Mouse (Mus musculus) kidney, postnatal 4 days (tissue): ENCODE data around the gene Fpgt.

ENCODE experiments used
- DNase-seq, 2 experiments: peaks; one replicate each; pipeline ENCODE4 v3.0.0; 2021; ENCODE audit warnings: mixed read lengths in 2 of 2

Gene Fpgt

GRCm38 (mm10) chr3:155093116-155093956 is at the start of gene Fpgt, which contains the start of gene Lrriq3:
Gene Fpgt, minus strand, starts transcription at chr3:155093403.
Gene Lrriq3, plus strand, starts transcription at chr3:155093434.
- DNase-seq: peak; percentile 91 to 95

GRCm38 (mm10) chr3:155141047-155141446 is 47.8 kb upstream of the Fpgt start:
- DNase-seq: no peak

GRCm38 (mm10) chr3:155137737-155138136 is 44.5 kb upstream of the Fpgt start:
- DNase-seq: no peak

GRCm38 (mm10) chr3:155105957-155106356 is 12.8 kb upstream of the Fpgt start:
- no peak for DNase-seq

- DNase-seq: no peak
Observed at GRCm38 (mm10) chr3:155099266-155099665, 6.1 kb upstream of the Fpgt start.

- no peak for DNase-seq
Observed at GRCm38 (mm10) chr3:155092081-155092480, 1.1 kb downstream of the Fpgt start.

GRCm38 (mm10) chr3:155077908-155078307 is 15.3 kb downstream of the Fpgt start:
- DNase-seq: no peak

- no peak for DNase-seq
Observed at GRCm38 (mm10) chr3:155059449-155059822, 33.8 kb downstream of the Fpgt start.

- no peak for DNase-seq
Observed at GRCm38 (mm10) chr3:155058800-155059448, 34.3 kb downstream of the Fpgt start.

- DNase-seq: no peak
Observed at GRCm38 (mm10) chr3:155057566-155057965, 35.6 kb downstream of the Fpgt start.

GRCm38 (mm10) chr3:155056606-155057005 is 36.6 kb downstream of the Fpgt start:
- DNase-seq: no peak

GRCm38 (mm10) chr3:155055231-155055916 is 37.8 kb downstream of the Fpgt start, which contains the start of gene Tnni3k:
Gene Tnni3k, minus strand, starts transcription at chr3:155055407.
- DNase-seq: no peak

GRCm38 (mm10) chr3:155053189-155053588 is 40.0 kb downstream of the Fpgt start:
- DNase-seq: no peak

- no peak for DNase-seq
Observed at GRCm38 (mm10) chr3:155052021-155052420, 41.2 kb downstream of the Fpgt start.

- no peak for DNase-seq
Observed at GRCm38 (mm10) chr3:155039012-155039836, 54.0 kb downstream of the Fpgt start.
